Mouse (Mus musculus) MEL (cell line): ENCODE results near the gene Nmrk2. TPM values are rescaled to one million over a fixed set of nuclear protein-coding genes. Genes with fewer than 3 reads are reported as not detected.

Source experiments
- DNase-seq: peaks from one replicate; pipeline ENCODE4 v3.0.0; 2011; ENCODE audit warnings: low read depth, low spot score
- H3K27ac ChIP-seq: 2 replicates; pipeline ENCODE4 v1.5.1; 2012; ENCODE audit warnings: low read depth, mild to moderate bottlenecking, control low read depth, low read length, moderate library complexity; ENCODE audit not compliant: control insufficient read depth
- H3K27me3 ChIP-seq, 2 experiments: fragments of 150-350 bp in 1 of 2; sonication (generic) in 1 of 2; 2 replicates each; pipeline ENCODE4 v1.6.1; 2012; ENCODE audit warnings: low read length in 2 of 2, mild to moderate bottlenecking in 2 of 2, improper control_type of control experiment in 1 of 2, moderate library complexity in 1 of 2; ENCODE audit not compliant: insufficient read depth in 2 of 2, control insufficient read depth in 1 of 2
- H3K36me3 ChIP-seq, 2 experiments: 2 replicates each; pipeline ENCODE4 v1.6.1; 2012 to 2014; ENCODE audit warnings: low read length in 2 of 2, improper control_type of control experiment in 1 of 2, inconsistent platforms in 1 of 2, mild to moderate bottlenecking in 1 of 2; ENCODE audit not compliant: insufficient read depth in 2 of 2, control insufficient read depth in 1 of 2
- H3K4me1 ChIP-seq, 2 experiments: fragments of 150-350 bp in 1 of 2; sonication (generic) in 1 of 2; 2 replicates each; pipeline ENCODE4 v1.6.1; 2012; ENCODE audit warnings: low read length in 2 of 2, improper control_type of control experiment in 1 of 2, mild to moderate bottlenecking in 1 of 2; ENCODE audit not compliant: insufficient read depth in 2 of 2, control insufficient read depth in 1 of 2
- H3K4me3 ChIP-seq, 2 experiments: fragments of 150-350 bp in 1 of 2; sonication (generic) in 1 of 2; 2 replicates each; pipeline ENCODE4 v1.5.1; 2012; ENCODE audit warnings: low read depth in 2 of 2, low read length in 2 of 2, mild to moderate bottlenecking in 2 of 2, moderate library complexity in 2 of 2, control low read depth in 1 of 2, improper control_type of control experiment in 1 of 2; ENCODE audit not compliant: control insufficient read depth in 1 of 2, insufficient read depth in 1 of 2
- H3K79me2 ChIP-seq: 2 replicates; pipeline ENCODE4 v1.6.1; 2012; ENCODE audit warnings: mild to moderate bottlenecking, low read length, moderate library complexity; ENCODE audit not compliant: control insufficient read depth, poor library complexity, insufficient read depth
- H3K9ac ChIP-seq: 2 replicates; pipeline ENCODE4 v1.6.1; 2012; ENCODE audit warnings: low read depth, mild to moderate bottlenecking, control low read depth, low read length, moderate library complexity; ENCODE audit not compliant: control insufficient read depth, poor library complexity, severe bottlenecking
- H3K9me3 ChIP-seq: fragments of 150-350 bp; sonication (generic); replicated peaks from 2 replicates; pipeline ENCODE4 v1.6.1; 2012; ENCODE audit warnings: mild to moderate bottlenecking, low read length, improper control_type of control experiment, moderate library complexity; ENCODE audit not compliant: insufficient read depth
- BHLHE40 ChIP-seq: IDR thresholded peaks from 2 replicates; pipeline ENCODE4 v1.6.1; 2012; ENCODE audit warnings: low read depth, mild to moderate bottlenecking, inconsistent platforms, low read length, improper control_type of control experiment, borderline replicate concordance
- CTCF ChIP-seq, 3 experiments: IDR thresholded peaks in 2 of 3; conservative IDR thresholded peaks in 1 of 3; 2 replicates each; pipeline ENCODE4 v1.5.1; 2011 to 2012; ENCODE audit warnings: low read length in 3 of 3, low read depth in 2 of 3, mild to moderate bottlenecking in 2 of 3, improper control_type of control experiment in 1 of 3, inconsistent platforms in 1 of 3, mixed read lengths in 1 of 3, moderate library complexity in 1 of 3; ENCODE audit not compliant: control insufficient read depth in 1 of 3, insufficient read depth in 1 of 3, poor library complexity in 1 of 3, severe bottlenecking in 1 of 3
- JUND ChIP-seq: IDR thresholded peaks from 2 replicates; pipeline ENCODE4 v1.6.1; 2011; ENCODE audit warnings: low read depth, mild to moderate bottlenecking, improper control_type of control experiment, low read length
- KAT2A ChIP-seq: conservative IDR thresholded peaks from 2 replicates; pipeline ENCODE4 v1.6.1; 2012; ENCODE audit warnings: low read depth, low read length, improper control_type of control experiment, inconsistent platforms
- MAFK ChIP-seq: IDR thresholded peaks from 2 replicates; pipeline ENCODE4 v1.6.1; 2011; ENCODE audit warnings: low read depth, mild to moderate bottlenecking, low read length, improper control_type of control experiment, borderline replicate concordance
- MAX ChIP-seq: IDR thresholded peaks from 2 replicates; pipeline ENCODE4 v1.6.1; 2011; ENCODE audit warnings: low read length, improper control_type of control experiment
- MAZ ChIP-seq: IDR thresholded peaks from 2 replicates; pipeline ENCODE4 v1.6.1; 2012; ENCODE audit warnings: low read depth, mild to moderate bottlenecking, inconsistent platforms, low read length, improper control_type of control experiment
- NELFE ChIP-seq: IDR thresholded peaks from 2 replicates; pipeline ENCODE4 v1.6.1; 2011; ENCODE audit warnings: low read depth, low read length, improper control_type of control experiment
- NRF1 ChIP-seq: IDR thresholded peaks from 2 replicates; pipeline ENCODE4 v1.6.1; 2014; ENCODE audit warnings: low read depth, mild to moderate bottlenecking, inconsistent platforms, low read length, improper control_type of control experiment, moderate library complexity; ENCODE audit not compliant: poor library complexity, insufficient read depth, severe bottlenecking
- POLR2AphosphoS5 ChIP-seq: IDR thresholded peaks from 2 replicates; pipeline ENCODE4 v1.6.1; 2012; ENCODE audit warnings: low read depth, borderline replicate concordance, mild to moderate bottlenecking, inconsistent platforms, low read length, moderate library complexity, mixed read lengths
- RAD21 ChIP-seq: IDR thresholded peaks from 2 replicates; pipeline ENCODE4 v1.6.1; 2011; ENCODE audit warnings: mild to moderate bottlenecking, low read depth, low read length, improper control_type of control experiment
- RCOR1 ChIP-seq: IDR thresholded peaks from 2 replicates; pipeline ENCODE4 v1.6.1; 2012; ENCODE audit warnings: low read depth, mild to moderate bottlenecking, inconsistent platforms, low read length, improper control_type of control experiment
- SIN3A ChIP-seq: IDR thresholded peaks from 2 replicates; pipeline ENCODE4 v1.6.1; 2012; ENCODE audit warnings: low read length, improper control_type of control experiment, inconsistent platforms
- SMC3 ChIP-seq: IDR thresholded peaks from 2 replicates; pipeline ENCODE4 v1.6.1; 2011; ENCODE audit warnings: low read depth, low read length, improper control_type of control experiment
- USF1 ChIP-seq: IDR thresholded peaks from 2 replicates; pipeline ENCODE4 v1.6.1; 2014; ENCODE audit warnings: low read depth, mild to moderate bottlenecking, inconsistent platforms, low read length, improper control_type of control experiment, moderate library complexity
- USF2 ChIP-seq, 2 experiments: IDR thresholded peaks; 2 replicates each; pipeline ENCODE4 v1.6.1; 2011 to 2012; ENCODE audit warnings: improper control_type of control experiment in 2 of 2, low read length in 2 of 2, borderline replicate concordance in 1 of 2, inconsistent platforms in 1 of 2, low read depth in 1 of 2, mild to moderate bottlenecking in 1 of 2; ENCODE audit not compliant: insufficient read depth in 1 of 2
- ZC3H11A ChIP-seq: IDR thresholded peaks from 2 replicates; pipeline ENCODE4 v1.6.1; 2012; ENCODE audit warnings: low read depth, mild to moderate bottlenecking, inconsistent platforms, low read length, improper control_type of control experiment
- ZKSCAN1 ChIP-seq: IDR thresholded peaks from 2 replicates; pipeline ENCODE4 v1.6.1; 2012; ENCODE audit warnings: low read depth, mild to moderate bottlenecking, inconsistent platforms, low read length, improper control_type of control experiment, moderate library complexity
- ZNF384 ChIP-seq: IDR thresholded peaks from 2 replicates; pipeline ENCODE4 v1.6.1; 2012; ENCODE audit warnings: low read depth, mild to moderate bottlenecking, inconsistent platforms, low read length, improper control_type of control experiment
- polyA plus RNA-seq, 2 experiments: library from polyadenylated mRNA; stranded (reverse) in 1 of 2; unstranded in 1 of 2; fragments of >175 nt in 1 of 2; fragments of >200 nt in 1 of 2; gene quantifications; 2 replicates each; pipeline versions ENCODE4 v1.2.1 to v1.2.4; 2012; ENCODE audit warnings: low replicate concordance in 2 of 2, low read depth in 1 of 2; ENCODE audit not compliant: insufficient read length in 2 of 2, insufficient read depth in 1 of 2, missing spikeins in 1 of 2
- total RNA-seq: library from RNA; depleted of rRNA; stranded (reverse); fragments of 300-350 nt; gene quantifications from 2 replicates; pipeline ENCODE4 v1.2.3, GENCODE M21; 2012

The Nmrk2 gene
- total and polyA plus RNA-seq, 3 experiments: not detected

DNA sequence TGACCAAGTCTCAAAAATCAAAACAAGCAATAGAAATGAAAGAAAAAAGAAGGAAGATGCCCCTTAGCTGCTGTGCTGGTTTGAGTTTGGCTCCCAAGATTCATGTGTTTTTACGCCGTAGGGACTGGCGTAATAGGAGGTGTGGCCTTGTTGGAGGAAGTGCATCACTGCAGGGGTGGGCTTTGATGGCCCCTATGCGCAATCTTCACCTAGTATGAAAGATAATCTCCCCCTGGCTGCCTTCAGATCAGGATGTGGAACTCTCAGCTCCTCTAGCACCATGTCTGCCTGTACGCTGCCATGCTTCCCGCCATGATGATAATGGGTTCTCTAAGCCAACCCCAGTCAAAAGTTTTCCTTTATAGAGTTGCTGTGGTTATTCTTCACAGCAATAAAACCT, 14.4 kb upstream of the Nmrk2 start (continued):
- no peak for TF ChIP-seq JUND
- TF ChIP-seq MAX: peak; percentile 45; the same call in 1 of the 2 replicates
- no peak for TF ChIP-seq MAFK
- TF ChIP-seq BHLHE40: no peak
- peak; percentile 43; the same call in 1 of the 2 replicates for TF ChIP-seq RCOR1
- TF ChIP-seq USF1: peak; percentile 10; the same call in 1 of the 2 replicates
- TF ChIP-seq KAT2A: no peak
- no peak for TF ChIP-seq MAZ
- no peak for TF ChIP-seq POLR2AphosphoS5
- TF ChIP-seq ZNF384: no peak
- peak; percentile 72 for TF ChIP-seq NELFE
- no peak for TF ChIP-seq ZC3H11A
- no peak for TF ChIP-seq SMC3
- TF ChIP-seq USF2 (IDR thresholded peaks at IDR 0.05; ENCODE audit: borderline replicate concordance in 1 of 2, insufficient read depth in 1 of 2, low read depth in 1 of 2, low read length in 2 of 2): no peak
- TF ChIP-seq NRF1: 0 out of 2 replicates have a peak, but pooled peaks have one; percentile 20
- TF ChIP-seq ZKSCAN1: no peak
- TF ChIP-seq CTCF (IDR thresholded peaks at IDR 0.05 in 2 of 3, conservative IDR thresholded peaks at IDR 0.05 in 1 of 3; ENCODE audit: control insufficient read depth in 1 of 3, insufficient read depth in 1 of 3, low read depth in 2 of 3, low read length in 3 of 3, poor library complexity in 1 of 3, severe bottlenecking in 1 of 3): no peak
- TF ChIP-seq SIN3A: peak; percentile 67

DNA sequence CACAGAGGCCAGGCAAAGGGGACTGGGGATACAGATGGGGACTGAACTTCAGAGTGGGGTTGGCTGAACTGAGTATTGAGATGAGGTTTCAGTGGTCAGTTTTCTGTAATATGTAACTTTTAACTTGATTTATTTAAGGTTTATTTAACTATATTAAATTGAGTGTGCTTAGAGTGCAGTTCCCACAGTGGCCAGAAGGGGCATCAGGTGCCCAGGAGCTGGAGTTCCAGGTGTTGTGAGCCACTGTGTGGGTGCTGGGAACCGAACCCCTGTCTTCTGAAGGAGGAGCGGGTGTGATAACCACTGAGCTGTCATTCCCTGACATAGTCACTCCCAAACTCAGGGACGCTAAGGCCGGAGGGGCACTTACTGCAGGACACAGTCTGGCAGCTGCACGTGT, 8.3 kb upstream of the Nmrk2 start:
- Histone ChIP-seq H3K4me3 (no peak overlapping the region), H3K36me3 (no peaks in the 10 kb centered on the region), H3K27ac (no peak overlapping the region), H3K79me2 (no peaks in the 10 kb centered on the region), H3K4me1 (no peaks in the 10 kb centered on the region; a peak in 1 of 4 replicates), H3K27me3 (no peaks in the 10 kb centered on the region; a peak in 1 of 4 replicates), H3K9ac (no peak overlapping the region), H3K9me3 (no peaks in the 10 kb centered on the region)
- peak; percentile 4; the same call in 1 of the 2 replicates for TF ChIP-seq RAD21
- peak; percentile 46 to 67 (median 57) for TF ChIP-seq CTCF (IDR thresholded peaks at IDR 0.05 in 2 of 3, conservative IDR thresholded peaks at IDR 0.05 in 1 of 3; ENCODE audit: control insufficient read depth in 1 of 3, insufficient read depth in 1 of 3, low read depth in 2 of 3, low read length in 3 of 3, poor library complexity in 1 of 3, severe bottlenecking in 1 of 3)
- no peak for TF ChIP-seq ZC3H11A
- DNase-seq: peak; percentile 45
